Mouse (Mus musculus) lung, adult 18-20 months (tissue): Measurements from ENCODE around the gene Mettl8.
A peak's percentile ranks its signal among the peaks of the same experiment; 100 is the strongest.

ENCODE experiments used
- DNase-seq, 2 experiments: peaks; one replicate each; pipeline ENCODE4 v3.0.0; 2022; ENCODE audit warnings: mixed read lengths in 2 of 2

The Mettl8 gene

DNA sequence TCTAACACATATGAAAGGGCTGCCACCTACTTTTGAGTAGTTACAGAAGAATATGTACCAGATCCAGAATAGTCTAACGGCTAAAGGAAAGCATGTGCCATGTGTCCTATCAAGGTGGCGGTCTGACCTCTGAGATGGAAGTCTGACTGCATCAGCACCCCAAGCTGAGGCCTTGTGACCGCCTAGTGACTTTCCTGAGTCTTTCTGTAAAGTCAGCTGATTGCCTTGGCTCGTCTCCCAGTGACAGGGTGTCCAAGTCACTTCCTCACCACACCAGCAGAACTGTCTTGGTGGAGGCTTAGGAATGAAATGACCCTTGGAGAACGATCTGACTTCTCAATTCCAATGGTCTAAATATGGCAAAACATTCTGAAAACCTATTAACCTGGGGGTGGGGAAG, 77.1 kb downstream of the Mettl8 start:
- DNase-seq, result peak; percentile 61 to 68

DNA sequence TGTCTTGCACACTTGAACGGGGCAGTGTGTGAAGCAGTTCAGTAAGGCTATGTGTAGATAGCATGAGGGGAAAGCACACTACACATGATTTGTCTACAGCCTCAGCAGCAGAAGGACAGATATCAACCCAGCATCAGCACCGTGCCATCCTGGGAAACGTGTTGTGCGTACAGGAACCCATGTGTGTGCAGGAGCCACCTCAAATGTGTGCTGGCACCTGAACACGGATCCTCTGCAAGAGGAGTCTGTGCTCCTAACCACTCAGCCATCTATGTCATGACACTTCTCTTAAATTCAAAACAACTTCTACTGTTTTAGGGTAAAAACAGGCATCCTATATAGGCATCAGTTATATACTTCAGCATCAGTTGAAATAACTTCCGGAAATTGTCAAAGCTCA, 80.6 kb downstream of the Mettl8 start:
- DNase-seq, result no peak

DNA sequence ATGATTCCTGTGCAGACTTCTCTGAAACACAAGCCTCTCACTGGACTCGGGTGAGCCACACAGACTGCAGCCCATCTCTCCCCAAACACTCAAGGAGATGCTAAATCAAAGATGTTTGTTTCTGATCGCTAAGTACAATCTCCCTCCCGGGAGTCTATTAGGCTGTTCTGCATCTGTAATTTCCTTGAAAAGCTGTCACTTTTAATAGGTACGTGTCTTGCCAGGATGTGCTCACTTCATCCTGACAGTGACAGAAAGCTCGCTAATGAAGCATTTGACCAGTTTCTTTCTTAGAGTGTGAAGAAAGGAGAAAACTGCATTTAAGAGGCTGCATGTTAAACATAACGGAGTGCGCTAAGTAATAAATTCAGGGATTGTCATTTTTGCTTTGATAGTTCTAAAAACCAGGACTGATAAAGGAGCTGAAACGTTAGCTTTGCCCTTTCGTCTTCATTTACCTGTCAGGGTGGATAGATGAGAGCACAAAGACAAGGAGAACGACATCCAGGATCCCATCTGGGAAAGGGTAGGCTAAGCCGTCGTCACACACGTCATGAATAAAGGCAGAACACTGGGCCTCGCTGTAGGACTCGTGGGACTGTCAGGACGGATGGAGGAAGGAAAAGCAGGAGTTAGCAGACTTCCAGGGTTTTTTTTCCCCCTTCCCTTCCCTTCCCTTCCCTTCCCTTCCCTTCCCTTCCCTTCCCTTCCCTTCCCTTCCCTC, 82.4 kb downstream of the Mettl8 start:
- DNase-seq, result no peak

DNA sequence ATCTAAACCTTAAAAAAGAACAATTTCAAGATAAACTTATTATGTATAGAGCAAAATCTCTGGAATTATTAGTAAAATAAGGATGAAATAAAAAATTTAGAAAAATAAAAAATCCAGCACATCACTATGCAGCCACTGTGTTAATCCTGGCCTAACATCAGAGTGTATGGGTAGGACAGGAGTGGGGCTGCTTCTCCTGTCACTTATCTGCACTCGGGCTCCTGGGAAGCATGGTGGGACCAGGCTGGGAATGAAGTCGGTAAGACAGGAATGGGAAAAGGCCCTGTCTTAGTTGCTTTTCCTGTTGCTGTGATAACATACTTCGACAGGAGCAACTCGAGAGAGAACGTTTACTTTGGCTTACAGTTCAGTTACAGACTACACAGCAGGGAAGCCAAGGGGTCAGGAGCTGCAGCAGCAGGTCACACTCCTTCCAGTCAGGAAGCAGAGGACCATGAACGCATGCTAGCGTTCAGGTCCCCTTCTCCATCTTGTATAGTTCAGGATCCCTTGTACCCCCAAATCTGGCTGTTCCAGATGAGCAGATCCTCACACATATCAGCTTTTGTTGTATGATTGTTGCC, 85.1 kb downstream of the Mettl8 start:
- no peak for DNase-seq

DNA sequence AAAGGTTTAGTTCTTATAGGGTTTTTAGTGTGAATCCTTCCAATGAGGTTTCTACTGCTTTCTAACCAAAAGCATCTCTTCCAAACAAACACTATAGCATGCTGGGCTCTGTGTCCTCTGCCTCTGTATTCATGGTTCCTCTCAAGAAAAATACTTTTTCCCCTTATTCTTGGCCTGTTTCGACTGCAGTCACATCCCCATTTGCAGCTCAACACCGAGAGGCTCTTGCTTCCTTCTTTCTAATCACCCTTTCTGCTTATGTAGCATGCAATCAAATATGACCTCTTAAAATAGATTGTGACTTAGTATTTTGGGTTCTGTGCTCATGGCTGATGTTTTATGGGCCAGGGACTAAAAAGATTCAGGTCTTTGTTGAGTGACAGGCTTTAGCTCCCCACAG, 87.1 kb downstream of the Mettl8 start:
- no peak for DNase-seq

DNA sequence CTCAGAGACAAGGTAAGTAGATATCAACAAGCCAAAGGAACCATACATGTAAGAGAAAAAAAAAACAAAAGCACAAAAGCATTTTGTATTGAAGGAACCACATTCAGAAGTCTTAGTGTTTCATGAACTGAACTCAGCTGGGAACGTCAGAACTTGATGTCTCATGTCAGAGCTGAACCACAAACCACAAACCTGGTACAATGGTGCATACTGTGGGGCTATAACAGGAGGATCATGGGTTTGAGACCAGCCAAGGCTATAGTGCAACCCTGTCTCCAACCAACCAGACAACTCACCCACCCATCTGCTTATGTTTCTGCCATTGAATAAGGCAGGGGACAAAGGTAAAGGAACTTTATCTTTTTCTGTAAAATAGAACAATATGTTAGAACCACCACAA, 88.2 kb downstream of the Mettl8 start:
- DNase-seq, result no peak

DNA sequence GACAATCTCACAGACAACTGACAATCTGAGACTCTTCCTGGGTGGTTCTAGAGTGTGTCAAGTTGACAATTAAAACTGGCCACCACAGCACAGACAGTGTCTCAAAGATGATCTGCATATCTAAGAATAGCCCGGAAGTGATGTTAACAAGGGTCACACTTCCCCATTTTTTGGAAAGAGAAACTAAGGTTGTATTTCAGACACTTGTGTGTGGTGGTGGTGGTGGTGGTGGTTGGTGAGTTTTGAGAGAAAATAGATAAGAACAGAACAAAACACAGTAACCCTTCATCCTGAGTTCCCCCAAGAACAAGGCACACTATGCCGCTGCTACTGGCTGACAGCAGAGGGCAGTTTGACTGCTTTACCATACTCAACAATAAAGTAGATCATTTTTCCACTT, 90.6 kb downstream of the Mettl8 start:
- DNase-seq, result no peak

DNA sequence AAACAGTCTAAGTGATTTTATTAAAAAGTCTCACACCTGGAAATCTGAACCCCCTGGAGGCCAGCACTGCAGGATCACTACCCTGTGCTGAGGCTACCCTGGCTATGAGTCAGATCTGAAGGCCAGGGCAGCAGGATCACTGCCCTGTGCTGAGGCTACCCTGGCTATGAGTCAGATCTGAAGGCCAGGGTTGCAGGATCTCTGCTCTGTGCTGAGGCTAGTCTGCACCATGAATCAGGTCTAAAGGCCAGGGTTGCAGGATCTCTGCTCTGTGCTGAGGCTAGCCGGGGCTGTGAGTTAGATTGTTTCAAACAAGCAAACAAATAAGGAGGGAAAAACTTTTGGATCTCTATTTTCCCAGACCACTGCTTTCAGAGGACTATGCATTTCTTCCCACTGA, 92.5 kb downstream of the Mettl8 start:
- no peak for DNase-seq

DNA sequence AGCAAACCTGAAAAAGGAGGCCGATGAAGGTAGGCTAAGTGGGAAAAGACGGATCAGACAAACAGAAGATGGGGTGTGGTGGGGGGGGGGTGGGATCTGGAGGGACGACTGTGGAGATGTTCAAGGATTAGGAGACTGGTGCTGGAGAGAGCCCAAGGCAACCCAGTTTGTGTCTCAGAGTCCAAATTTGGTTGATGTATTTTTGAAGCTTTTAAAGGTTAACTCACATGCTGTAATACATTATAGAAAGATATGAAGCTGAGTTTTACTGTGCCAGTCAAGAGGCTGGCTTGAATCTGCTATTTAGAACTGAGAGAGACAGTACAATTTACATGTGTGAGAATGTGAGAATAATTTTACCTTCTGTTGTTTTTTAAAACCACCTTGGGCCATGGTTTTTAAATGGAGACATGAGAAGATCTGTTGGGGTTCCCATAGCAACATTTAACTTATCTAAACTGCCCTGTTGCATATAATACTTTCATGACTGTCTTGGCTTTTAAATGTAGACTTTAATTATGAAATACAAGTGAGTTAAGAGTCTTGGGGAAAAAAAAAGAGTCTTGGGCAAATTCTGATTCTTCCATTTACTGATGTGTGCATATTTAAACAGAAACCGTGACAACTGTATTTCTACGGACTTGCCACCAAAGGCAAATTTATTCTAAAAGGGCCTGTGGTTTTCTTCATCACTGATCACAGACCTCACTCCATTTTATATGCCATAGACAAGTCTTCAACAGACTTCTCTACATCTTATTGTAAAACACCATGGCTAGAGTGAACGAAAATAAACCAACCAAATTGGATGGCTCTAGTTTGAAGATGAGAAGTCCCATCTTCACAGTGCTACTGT, 94.1 kb downstream of the Mettl8 start:
- no peak for DNase-seq

DNA sequence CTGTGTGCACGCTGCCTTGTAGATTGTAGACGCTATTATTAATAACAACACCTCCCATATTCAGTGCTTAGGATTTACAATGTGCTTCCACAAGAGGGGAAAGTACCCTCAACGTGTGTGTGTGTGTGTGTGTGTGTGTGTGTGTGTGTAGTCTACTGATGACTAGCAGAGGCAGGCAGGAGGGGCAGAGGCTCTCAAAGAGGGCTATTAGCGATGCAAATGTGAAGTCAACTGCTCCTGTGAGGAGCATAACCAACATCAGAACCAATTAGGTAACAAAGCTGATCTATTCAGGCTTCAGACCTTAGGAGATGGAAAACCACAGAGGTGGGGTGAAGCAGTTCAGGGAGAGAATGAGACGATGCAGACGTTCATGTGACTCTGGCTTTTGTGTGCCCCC, 95.3 kb downstream of the Mettl8 start:
- DNase-seq, result no peak

DNA sequence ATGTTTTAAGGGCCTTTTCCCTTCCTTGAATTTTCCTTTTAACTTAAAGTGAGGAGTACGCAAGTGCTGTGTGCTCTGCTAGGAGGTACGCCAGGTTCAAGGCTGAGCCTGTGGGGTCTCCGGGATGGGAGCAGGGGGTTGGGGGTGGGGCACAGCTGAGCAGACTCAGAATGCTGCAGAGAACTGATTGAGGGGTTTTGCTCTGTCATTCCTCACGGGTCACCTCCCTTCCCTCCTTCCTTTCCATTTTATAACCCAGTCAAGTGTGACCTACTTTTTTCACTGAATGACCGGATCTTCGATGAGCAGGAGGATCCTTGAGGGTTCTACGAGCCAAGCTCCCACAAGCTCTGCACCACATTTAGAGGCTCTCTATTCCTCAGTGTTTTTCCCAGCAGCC, 96.0 kb downstream of the Mettl8 start:
- DNase-seq, result no peak

DNA sequence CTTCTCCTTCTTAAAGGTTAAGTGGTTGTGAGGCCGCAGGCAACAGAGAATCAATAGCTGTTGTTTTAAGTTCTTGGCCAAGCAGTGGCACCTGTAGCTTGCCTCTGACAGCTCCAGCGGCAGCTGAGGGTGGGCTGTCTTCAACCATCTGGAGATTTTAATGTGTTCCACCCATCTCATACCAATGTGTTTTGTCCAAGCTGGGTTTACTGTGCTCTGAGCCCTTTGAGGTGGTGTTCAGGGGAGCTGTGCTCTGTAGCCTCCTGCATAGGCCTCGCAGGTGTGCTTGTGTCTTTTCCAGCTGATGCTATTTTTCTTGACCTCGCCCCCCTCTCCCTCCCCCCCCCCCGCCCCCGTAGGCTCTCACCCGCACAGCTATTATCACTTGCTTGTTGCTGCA, 96.8 kb downstream of the Mettl8 start:
- no peak for DNase-seq

DNA sequence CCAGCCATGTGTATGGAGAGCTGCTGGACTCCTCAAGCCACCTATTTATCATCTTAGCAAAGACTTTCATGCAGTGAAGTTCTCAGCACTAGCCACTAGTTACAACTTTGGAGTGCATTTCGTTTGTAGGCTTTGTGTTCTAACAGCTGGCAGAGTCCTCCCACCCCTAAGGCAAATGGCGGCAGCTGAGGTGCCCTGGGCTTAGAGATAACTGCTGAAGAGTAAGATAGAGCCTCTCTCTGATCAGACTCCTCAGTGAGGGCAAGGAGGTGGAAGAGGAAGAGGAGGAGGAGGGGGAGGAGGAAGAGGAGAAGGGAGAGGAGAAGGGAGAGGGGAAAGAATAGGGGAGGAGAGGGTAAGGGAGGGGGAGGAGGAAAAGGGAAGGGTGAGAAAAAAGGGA, 101.8 kb downstream of the Mettl8 start:
- no peak for DNase-seq

DNA sequence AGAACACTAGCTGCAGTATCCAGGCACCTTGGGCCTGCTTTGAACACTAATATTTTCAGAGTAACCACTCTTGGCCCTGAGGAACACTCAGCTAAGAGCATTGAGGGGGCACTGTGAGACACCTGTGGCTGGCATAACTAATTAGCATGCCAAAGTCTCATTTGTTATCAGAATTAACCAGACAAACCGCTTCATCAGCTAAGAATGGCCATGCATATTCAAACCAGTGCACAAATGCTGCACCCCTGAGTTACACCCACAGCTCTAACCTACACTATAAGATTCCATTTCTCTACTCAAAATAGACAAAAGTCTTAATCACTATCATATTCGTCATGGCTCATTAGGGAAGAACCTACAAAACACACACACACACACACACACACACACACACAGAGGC, 103.4 kb downstream of the Mettl8 start:
- DNase-seq, result no peak

DNA sequence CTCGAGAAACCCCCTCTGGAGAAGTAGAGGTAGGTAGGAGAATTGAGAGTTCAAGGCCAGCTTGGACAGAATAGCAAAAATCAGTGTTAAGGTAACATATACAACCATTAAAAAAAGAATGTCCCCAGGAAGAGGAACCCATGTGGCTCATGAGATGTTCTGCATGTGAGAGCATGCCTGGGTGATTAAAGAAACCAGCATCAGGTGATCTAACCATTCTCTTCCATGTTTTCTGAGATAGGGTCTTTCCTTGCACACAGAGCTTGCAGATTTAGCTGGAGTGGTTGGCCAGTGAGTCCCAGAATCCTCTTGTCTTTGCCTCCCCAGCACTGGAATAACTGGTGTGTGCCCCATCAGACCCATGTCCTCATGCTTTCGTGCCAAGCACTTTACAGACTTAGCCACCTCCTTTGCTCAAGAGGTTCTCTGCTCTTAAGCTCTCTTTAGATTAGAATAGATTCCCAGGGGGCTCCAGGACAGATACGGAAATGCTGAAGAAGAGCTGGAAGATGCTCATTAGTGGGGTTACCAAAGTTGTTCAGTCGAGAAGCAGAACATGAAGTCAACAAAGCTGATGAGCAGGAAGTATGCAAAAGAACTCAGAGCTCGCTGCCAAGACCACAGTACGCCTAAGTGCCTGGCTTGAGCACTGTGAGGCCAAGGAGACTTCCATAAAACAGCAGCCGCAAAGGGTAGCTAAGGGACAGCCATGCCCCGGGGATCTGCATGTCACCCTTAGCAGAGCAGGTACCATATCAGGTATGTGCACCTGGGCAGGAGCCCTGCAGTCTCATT, 110.7 kb downstream of the Mettl8 start:
- DNase-seq, result peak; percentile 17 to 22

DNA sequence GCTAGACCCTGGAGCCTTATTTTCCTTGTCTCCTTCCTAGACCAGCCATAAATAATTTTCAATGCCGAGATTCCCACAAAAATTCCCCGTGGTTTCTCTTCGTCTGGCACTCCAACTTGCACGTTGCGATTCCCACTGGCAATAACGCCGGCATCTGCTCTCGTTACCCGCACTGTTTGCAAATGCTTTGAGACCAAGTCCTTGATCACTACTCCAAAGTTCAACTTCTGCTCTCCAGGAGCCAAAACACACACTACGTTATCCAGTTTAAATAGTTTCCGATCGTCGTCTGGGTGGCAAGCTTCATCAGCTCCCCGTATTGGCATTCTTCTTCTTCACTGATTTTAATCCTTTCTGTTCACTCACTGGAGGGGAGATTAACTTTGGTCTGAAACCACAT, 114.6 kb downstream of the Mettl8 start:
- DNase-seq, result peak; percentile 49 to 50

DNA sequence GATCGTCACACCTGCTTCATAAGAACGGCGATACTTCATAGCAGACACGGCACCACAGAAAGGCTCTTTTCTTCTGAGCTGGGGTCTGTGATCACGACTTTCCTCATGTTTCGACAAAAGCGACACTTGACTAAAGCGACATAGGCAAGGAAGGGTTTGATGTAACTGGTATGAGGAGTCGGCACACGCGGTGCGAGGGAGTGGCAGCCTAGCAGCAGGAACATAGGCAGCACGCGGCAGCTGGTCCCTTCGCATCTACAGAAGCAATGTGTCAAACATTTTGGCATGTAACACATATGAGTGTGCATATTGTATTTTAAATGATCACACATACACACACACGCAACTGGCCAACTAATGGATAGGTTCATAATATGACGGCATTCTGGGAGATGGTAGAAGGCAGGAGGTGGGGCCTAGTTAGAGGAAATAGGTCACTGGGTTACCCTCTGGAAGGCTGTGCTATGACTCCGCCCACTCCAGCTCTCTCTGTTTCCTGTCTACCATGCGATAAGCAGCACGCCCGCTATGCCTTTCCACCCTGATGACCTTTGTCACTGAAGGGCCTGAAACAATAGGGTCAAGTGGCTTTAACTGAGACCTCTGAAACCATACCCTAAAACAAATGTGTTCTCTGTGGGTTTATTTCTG, 116.4 kb downstream of the Mettl8 start:
- no peak for DNase-seq

DNA sequence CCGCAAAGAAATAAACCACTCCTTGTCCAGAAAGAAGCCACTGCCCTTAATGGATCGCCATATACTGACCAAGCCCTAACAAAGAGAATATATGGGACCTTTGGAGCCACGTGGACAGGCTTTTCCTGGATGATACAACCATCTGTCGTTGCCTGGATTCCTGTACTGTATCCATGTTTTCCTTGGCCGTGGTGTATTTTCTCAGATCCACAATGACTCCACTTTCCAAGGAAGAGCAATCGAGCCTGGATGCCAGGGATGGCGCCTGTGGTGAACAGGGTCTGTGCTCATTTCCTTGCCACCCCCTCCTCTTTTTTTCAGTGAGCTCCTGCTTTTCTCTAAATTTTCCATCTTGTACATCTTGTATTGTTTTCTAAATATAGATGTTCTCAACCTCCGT, 120.6 kb downstream of the Mettl8 start:
- no peak for DNase-seq

DNA sequence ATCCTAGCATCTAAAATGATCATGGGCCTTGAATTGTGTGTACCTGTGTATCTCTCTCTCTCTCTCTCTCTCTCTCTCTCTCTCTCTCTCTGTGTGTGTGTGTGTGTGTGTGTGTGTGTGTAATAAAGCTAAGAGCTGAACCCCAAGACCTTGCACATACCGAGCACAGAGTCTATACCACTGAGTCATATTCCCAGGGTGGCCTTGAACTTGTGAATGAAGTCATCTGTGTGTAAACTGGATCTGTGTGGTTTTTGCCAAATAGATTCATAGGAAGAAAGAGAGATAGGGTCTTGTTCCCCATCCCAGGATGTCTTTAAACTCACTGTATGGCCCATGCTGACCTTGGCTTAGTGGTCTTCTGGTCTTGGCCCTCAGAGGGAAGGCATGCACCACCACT, 121.9 kb downstream of the Mettl8 start:
- no peak for DNase-seq

DNA sequence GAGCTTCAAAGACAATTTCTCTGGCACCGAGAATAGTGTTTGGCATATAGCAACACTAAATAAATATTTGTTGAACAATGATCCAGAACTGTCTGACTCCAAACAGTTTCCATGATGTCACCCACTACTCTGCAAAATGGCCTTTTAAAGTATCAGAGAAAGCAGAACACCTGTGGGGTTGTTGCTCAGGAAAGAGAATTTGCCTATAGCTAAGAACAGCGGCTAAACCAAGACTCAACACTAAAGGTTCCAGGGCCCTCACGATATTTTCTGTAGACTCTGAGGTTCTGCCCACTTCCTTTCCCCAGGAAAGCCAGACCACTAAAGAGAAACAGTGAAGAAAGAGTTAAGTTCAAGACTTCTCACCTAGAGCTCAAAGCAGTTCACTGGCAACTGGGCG, 122.4 kb downstream of the Mettl8 start:
- no peak for DNase-seq

DNA sequence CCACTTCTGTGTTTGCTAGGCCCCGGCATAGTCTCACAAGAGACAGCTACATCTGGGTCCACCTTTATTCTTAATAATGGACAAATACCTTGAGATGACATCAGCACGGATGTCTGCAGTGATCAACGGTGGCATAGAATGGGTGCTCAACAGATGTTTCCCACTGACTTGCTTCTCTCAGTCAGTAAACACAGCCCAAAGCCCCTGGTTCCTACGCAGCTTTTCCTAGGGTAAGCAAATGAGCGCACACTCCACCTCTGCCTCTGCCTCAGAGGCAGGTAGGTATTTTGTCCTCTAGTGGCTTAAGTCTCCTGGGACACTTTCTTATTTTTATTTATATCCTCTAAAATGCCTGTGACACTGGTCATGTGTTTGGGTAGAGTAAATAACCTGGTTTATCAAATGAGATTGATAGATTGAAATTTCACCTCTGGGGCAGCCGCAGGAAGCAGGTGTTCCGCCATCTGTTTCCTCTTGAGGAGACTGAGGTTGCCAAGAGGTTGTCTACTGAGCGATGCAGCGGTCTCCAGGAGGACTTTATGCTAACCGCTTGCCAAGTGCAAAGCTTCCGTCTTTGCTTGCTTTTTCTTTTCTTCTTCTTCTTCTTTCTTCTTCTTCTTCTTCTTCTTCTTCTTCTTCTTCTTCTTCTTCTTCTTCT, 124.6 kb downstream of the Mettl8 start:
- no peak for DNase-seq

DNA sequence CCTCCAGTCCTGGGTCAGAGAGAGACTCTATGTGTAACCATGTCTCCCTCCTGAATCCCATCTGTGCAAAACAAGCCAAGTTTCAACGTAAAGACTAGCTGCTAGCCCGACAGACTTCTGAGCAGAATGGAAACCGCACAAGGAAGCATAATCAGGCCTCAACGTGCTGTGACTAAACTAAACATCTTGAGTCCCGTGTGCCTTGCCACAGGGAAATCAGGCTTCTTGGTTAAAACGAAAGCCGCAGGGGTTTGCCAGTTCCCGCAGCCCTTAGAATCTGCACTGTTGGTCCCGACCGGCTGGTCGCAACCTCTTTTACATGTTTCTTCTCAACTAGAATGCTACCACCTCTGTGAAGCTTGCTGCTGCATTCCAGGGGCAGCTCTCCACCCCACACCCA, 125.7 kb downstream of the Mettl8 start:
- no peak for DNase-seq
